Mouse (Mus musculus) heart, adult 11 months (tissue): ENCODE data around the gene Ier2.
"Not testable (repeated sequence)": the region's sequence is repeated elsewhere in the genome, so short reads cannot be mapped to it uniquely, and the experiment has no call there.

Source experiments
- DNase-seq: peaks from one replicate; pipeline ENCODE4 v3.0.0; 2022

Gene Ier2

DNA sequence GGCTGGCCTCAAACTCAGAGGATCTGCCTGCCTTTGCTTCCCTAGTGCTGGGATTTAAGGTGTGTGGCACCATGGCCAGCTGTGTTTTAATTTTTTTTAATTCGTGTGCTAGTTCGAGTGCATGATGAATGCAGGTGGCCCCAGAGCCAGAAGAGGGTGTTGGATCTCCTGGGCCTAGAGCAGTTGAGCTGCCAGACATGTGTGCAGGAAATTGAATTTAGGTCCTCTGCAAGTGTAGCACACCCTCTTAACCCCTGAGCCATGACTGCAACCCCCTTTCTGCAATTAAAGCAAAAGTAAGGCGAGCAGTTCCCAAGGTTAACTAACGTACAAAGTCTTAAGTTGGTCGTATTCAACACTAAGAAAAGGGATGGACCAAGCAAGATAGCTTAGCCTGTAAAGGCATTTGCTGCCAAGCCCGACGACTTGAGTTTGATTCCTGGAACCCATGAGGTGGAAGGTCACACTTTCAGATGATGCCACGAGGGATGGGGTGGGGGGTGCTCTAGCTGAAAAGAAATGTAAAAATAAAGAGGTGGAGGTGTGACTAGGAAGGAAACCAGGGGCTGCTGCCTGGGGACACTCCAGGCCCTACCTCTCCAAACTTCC is 24.6 kb downstream of the Ier2 start:
- DNase-seq = peak; percentile 92

- peak; percentile 93 for DNase-seq
Measured at GRCm38 (mm10) chr8:84636051-84636691, 26.5 kb downstream of the Ier2 start.

GRCm38 (mm10) chr8:84635397-84636050 is 27.1 kb downstream of the Ier2 start:
- peak; percentile 89 for DNase-seq

GRCm38 (mm10) chr8:84634849-84635304 is 27.8 kb downstream of the Ier2 start:
- DNase-seq = peak; percentile 97

GRCm38 (mm10) chr8:84633841-84634584 is 28.6 kb downstream of the Ier2 start:
- DNase-seq = no peak

GRCm38 (mm10) chr8:84631813-84632212 is 30.8 kb downstream of the Ier2 start:
- DNase-seq = no peak

DNA sequence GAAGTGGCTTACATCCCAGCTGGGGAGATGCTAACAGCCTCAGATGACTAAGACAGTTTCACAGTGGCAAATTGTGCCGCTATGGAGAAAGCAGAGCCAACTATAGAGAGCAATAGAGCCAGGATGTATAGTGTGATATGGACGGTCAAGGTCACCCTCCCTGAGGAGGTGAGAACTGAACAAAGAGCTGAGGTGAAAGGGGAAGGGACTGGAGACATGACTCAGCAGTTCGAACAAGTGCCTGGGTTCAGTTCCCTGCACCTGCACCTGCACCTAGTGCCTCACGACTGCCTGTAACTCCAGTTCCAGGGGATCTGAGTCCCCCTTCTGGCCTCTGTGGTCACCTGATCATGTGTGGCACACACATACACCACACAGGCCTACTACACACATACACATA is 32.5 kb downstream of the Ier2 start:
- DNase-seq = no peak

DNA sequence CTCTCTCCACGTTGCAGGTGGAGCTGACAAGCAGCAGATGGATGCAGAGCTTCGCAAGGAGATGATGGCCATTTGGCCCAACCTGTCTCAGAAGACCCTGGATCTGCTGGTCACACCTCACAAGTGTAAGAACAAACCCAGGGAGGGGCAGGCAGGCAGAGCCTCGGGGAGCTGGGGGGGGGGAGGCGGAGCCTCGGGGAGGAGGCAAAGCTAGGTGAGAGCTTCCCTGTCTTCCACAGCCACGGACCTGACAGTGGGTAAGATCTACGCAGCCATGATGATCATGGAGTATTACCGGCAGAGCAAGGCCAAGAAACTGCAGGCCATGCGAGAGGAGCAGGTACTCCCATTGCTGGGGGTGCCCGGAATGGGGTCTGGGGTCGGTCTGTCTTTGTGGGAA is 33.1 kb downstream of the Ier2 start:
- DNase-seq = no peak

- not testable (repeated sequence) for DNase-seq
Measured at GRCm38 (mm10) chr8:84623425-84623824, 39.2 kb downstream of the Ier2 start.

DNA sequence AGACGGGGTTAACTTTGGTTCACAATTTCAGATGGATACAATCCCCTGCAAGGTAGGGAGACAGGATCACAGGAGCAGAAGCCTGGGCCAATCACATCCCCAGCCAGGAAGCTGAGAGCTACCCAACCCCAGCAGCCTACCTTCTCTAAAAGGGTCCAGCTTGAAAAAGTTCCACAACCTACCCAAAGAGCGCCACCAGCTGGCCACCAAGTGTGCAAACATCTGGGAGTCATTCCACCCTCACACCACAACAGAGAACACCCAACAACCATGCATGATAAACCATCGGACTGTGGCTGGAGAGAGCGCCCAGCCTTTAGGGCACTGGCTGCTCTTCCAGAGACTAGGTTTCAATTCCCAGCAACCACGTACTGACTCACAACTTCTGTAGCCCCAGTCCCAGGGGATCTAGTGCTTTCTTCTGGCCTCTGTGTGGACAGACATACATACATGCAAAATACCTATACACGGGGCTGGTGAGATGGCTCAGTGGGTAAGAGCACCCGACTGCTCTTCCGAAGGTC is 41.5 kb downstream of the Ier2 start:
- DNase-seq = no peak

DNA sequence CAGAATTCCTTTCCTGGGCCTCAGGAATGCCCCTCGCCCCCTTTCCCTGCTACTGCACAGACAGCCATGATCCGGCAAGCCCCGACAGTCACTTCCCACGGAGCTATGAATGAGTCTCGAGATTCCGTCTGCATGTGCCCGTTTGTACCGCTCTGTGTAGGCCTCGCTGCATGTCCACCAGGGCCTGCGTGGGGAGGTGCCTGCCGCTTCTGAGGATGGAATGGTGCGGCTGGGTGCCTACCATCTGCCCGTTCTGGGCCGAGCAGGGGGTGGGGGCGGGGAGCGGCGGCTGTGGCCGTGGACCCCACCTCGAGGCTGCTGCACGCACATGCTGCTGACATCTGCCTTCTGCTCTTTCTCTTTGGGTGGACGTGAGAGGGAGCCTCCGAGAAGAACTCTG is 45.6 kb downstream of the Ier2 start:
- no peak for DNase-seq

DNA sequence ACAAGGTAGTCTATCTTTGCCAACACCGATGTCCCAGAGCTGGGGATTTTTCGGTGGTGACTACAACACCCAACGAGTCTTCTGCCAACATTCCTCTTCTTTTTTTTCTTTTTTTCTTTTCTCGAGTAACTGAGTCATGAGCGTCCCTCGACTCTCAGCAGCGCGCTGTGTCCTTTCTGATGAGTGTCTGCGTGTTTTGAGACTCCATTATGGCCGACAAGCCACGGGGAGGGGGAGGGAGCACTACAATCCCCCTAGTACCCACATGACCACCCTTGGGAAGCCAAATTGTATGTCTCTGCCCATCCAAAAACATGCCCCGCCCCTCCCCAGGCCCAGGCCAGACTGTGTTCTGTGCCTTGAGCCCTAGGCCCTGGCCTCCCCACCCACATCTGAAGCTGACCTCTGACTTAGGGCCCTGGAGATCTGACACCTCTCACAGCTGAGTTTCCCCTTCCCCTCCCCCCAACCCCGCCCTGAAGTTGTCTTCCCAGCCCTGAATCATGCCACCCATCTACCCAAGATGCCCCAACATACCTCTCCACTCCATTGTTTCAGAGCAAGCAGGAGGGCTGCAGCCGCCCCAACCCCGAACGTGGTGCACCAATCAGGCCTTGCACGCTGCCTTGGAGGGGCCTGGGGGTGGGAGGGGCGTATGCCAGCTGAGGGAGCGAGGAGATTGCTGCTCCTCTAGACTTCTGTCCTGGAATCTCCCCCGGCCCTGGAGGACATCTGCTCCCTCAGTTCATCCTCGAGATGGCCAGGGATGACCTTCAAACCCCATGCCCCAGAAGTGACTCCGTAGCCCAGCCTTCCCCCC is 46.8 kb downstream of the Ier2 start:
- DNase-seq = no peak

GRCm38 (mm10) chr8:84614512-84615223 is 48.0 kb downstream of the Ier2 start:
- no peak for DNase-seq
